Mouse (Mus musculus) small intestine, adult 2 months (tissue): ENCODE data around the gene Rras2.

Source experiments
- CTCF ChIP-seq: fragments of 200-500 bp; IDR thresholded peaks from 2 replicates; pipeline ENCODE4 v1.5.1; 2012; ENCODE audit warnings: low read depth, mild to moderate bottlenecking, control low read depth, inconsistent platforms, low read length, moderate library complexity, mixed read lengths; ENCODE audit not compliant: insufficient replicate concordance, insufficient read length; ENCODE audit errors: extremely low read depth
- POLR2A ChIP-seq: fragments of 200-500 bp; IDR thresholded peaks from 2 replicates; pipeline ENCODE4 v1.6.1; 2012; ENCODE audit warnings: low read depth, mild to moderate bottlenecking, control low read depth, inconsistent platforms, low read length, moderate library complexity

- TF ChIP-seq CTCF (no peak), POLR2A (no peak)
Measured at GRCm38 (mm10) chr7:114101412-114101811, 16.2 kb downstream of the Rras2 start.
